Mouse (Mus musculus) ES-Bruce4 (cell line): Measurements from ENCODE around the gene Tfap2c. TPM values are rescaled to one million over a fixed set of nuclear protein-coding genes. Genes with fewer than 3 reads are reported as not detected.

Experiments used
- H3K27ac ChIP-seq: 2 replicates; pipeline ENCODE4 v1.5.1; 2012; ENCODE audit warnings: low read length, inconsistent platforms; ENCODE audit not compliant: insufficient read depth
- H3K27me3 ChIP-seq: 2 replicates; pipeline ENCODE4 v1.6.1; 2012; ENCODE audit warnings: mild to moderate bottlenecking, low read length, inconsistent platforms; ENCODE audit not compliant: control insufficient read depth, poor library complexity, insufficient read depth, severe bottlenecking
- H3K36me3 ChIP-seq: 2 replicates; pipeline ENCODE4 v1.6.1; 2012; ENCODE audit warnings: inconsistent platforms, mild to moderate bottlenecking, low read length, moderate library complexity; ENCODE audit not compliant: control insufficient read depth, poor library complexity, insufficient read depth, severe bottlenecking
- H3K4me1 ChIP-seq: one replicate; pipeline ENCODE4 v1.8.1; 2011; ENCODE audit warnings: low read length; ENCODE audit not compliant: control insufficient read depth, insufficient read depth
- H3K4me3 ChIP-seq: 2 replicates; pipeline ENCODE4 v1.5.1; 2011; ENCODE audit warnings: low read depth, mild to moderate bottlenecking, low read length
- H3K9ac ChIP-seq: 2 replicates; pipeline ENCODE4 v1.6.1; 2012; ENCODE audit warnings: low read depth, mild to moderate bottlenecking, inconsistent platforms; ENCODE audit not compliant: poor library complexity, severe bottlenecking
- H3K9me3 ChIP-seq: replicated peaks from 2 replicates; pipeline ENCODE4 v1.6.1; 2012; ENCODE audit warnings: mild to moderate bottlenecking, low read length, inconsistent platforms; ENCODE audit not compliant: control insufficient read depth, poor library complexity, insufficient read depth, severe bottlenecking
- CTCF ChIP-seq: IDR thresholded peaks from one replicate; pipeline ENCODE4 v1.8.1; 2011; ENCODE audit warnings: low read depth, low read length
- EP300 ChIP-seq: IDR thresholded peaks from 2 replicates; pipeline ENCODE4 v1.6.1; 2011; ENCODE audit warnings: low read depth, low read length; ENCODE audit not compliant: insufficient read depth
- POLR2A ChIP-seq: IDR thresholded peaks from one replicate; pipeline ENCODE4 v1.8.1; 2011; ENCODE audit warnings: low read length; ENCODE audit not compliant: insufficient read depth
- polyA plus RNA-seq: library from polyadenylated mRNA; stranded (reverse); fragments of >200 nt; gene quantifications from 2 replicates; pipeline ENCODE4 v1.2.4, GENCODE M21; 2011; ENCODE audit warnings: low read depth; ENCODE audit not compliant: missing spikeins, insufficient read depth, insufficient read length

Gene Tfap2c
- polyA plus RNA-seq, 1 experiment = 107 TPM

DNA sequence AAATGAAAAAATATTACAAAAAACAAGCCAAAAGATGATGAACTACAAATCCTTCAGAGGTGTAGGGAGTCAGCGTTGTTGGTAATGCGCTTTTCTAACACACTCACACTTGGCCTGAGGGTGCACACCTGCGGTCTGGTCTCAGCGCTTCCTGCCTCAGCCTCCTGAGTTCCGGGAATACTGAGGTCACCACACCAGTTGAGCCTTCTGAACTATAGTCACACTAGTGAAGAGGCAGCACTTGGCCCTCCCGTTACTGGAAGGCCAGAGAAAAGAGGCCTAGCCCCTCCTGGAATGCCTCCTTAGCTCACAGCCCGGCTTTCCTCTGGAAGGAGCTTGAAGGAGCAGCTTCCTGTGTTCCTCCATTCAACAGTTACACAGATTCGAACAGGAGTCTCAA lies 22.2 kb upstream of the Tfap2c start:
- TF ChIP-seq CTCF = no peak
- no peak for TF ChIP-seq POLR2A
- TF ChIP-seq EP300 = peak; percentile 96
- Histone ChIP-seq H3K4me1 (peaks cover 5% of the 10 kb centered on the region), H3K27me3 (no peaks in the 10 kb centered on the region), H3K9ac (no peak overlapping the region), H3K4me3 (no peak overlapping the region), H3K27ac (peak overlapping the region; percentile 56), H3K9me3 (no peaks in the 10 kb centered on the region), H3K36me3 (no peaks in the 10 kb centered on the region)

- H3K4me1 ChIP-seq = peaks cover 8% of the 10 kb centered on the region
- no peaks in the 10 kb centered on the region for H3K36me3 ChIP-seq
- peak overlapping the region; percentile 84 for H3K27ac ChIP-seq
- no peak overlapping the region for H3K4me3 ChIP-seq
- TF ChIP-seq CTCF (no peak), EP300 (peak; percentile 92)
- peaks cover 7% of the 10 kb centered on the region for H3K9me3 ChIP-seq
- H3K9ac ChIP-seq = 0 out of 2 replicates have a peak overlapping the region, but pooled peaks have one; percentile 13
- peaks cover 3% of the 10 kb centered on the region; the same call in 1 of the 2 replicates for H3K27me3 ChIP-seq
Observed at GRCm38 (mm10) chr2:172543987-172544386, 5.4 kb upstream of the Tfap2c start.

- Histone ChIP-seq H3K36me3 (no peaks in the 10 kb centered on the region), H3K9me3 (peaks cover 7% of the 10 kb centered on the region), H3K27me3 (peaks cover 5% of the 10 kb centered on the region; the same call in 1 of the 2 replicates), H3K9ac (peak overlapping the region; percentile 67; the same call in 1 of the 2 replicates), H3K4me1 (peaks cover 8% of the 10 kb centered on the region), H3K27ac (peak overlapping the region; percentile 84), H3K4me3 (no peak overlapping the region)
- TF ChIP-seq POLR2A (no peak), EP300 (peak; percentile 99)
Observed at GRCm38 (mm10) chr2:172544601-172545127, 4.7 kb upstream of the Tfap2c start.

- H3K9ac ChIP-seq = peak overlapping the region; percentile 67
- H3K9me3 ChIP-seq = no peaks in the 10 kb centered on the region
- TF ChIP-seq EP300 = no peak
- TF ChIP-seq POLR2A = no peak
- no peak for TF ChIP-seq CTCF
- H3K4me1 ChIP-seq = peaks cover 8% of the 10 kb centered on the region
- peak overlapping the region; percentile 2; the same call in 1 of the 2 replicates for H3K27ac ChIP-seq
- H3K4me3 ChIP-seq = peak overlapping the region; percentile 62
- H3K27me3 ChIP-seq = peaks cover 5% of the 10 kb centered on the region; the same call in 1 of the 2 replicates
- H3K36me3 ChIP-seq = no peaks in the 10 kb centered on the region
Observed at GRCm38 (mm10) chr2:172545592-172546235, 3.7 kb upstream of the Tfap2c start.

DNA sequence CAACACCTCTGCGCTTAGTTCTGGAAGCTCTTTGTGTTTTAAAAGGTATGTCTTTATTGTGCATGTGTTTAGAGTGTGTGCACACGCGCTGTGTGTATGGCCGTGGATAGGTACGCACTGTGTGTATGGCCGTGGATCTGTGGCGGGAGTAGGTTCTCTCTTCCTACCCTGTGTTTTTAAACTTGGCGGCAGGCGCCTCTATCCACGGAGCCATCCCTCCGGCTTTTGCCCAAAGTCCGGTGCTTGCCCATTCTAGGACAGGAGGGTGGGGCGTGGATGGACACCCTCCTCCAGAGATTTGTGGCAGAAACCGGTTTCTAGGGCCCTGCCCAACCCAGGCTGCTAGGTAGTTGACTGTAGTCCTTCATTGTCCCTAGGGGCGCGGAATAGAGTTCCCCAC lies 2.8 kb upstream of the Tfap2c start:
- Histone ChIP-seq H3K9me3 (no peaks in the 10 kb centered on the region), H3K9ac (peak overlapping the region; percentile 67), H3K36me3 (peaks cover 3% of the 10 kb centered on the region), H3K4me3 (peak overlapping the region; percentile 62), H3K27me3 (peaks cover 5% of the 10 kb centered on the region; the same call in 1 of the 2 replicates), H3K4me1 (peaks cover 7% of the 10 kb centered on the region), H3K27ac (no peak overlapping the region)
- TF ChIP-seq CTCF (no peak), POLR2A (no peak), EP300 (no peak)

- Histone ChIP-seq H3K9me3 (no peaks in the 10 kb centered on the region), H3K4me3 (peak overlapping the region; percentile 62), H3K9ac (peak overlapping the region; percentile 67), H3K27ac (no peak overlapping the region), H3K4me1 (peaks cover 6% of the 10 kb centered on the region), H3K36me3 (peaks cover 9% of the 10 kb centered on the region), H3K27me3 (peaks cover 5% of the 10 kb centered on the region; the same call in 1 of the 2 replicates)
- TF ChIP-seq CTCF (peak; percentile 60), POLR2A (no peak), EP300 (0 out of 2 replicates have a peak, but pooled peaks have one; percentile 62)
Observed at GRCm38 (mm10) chr2:172547116-172547515, 2.3 kb upstream of the Tfap2c start.
